Mouse (Mus musculus) testis, adult 2 months (tissue): ENCODE measurements around the gene Krtap4-7.

Source experiments
- CTCF ChIP-seq: fragments of 200-500 bp; IDR thresholded peaks from 2 replicates; pipeline ENCODE4 v1.5.1; 2012; ENCODE audit warnings: low read depth, mild to moderate bottlenecking, inconsistent platforms, low read length, moderate library complexity; ENCODE audit not compliant: control insufficient read depth, insufficient read depth, insufficient replicate concordance
- POLR2A ChIP-seq: fragments of 200-500 bp; IDR thresholded peaks from 2 replicates; pipeline ENCODE4 v1.6.1; 2012; ENCODE audit warnings: low read depth, mild to moderate bottlenecking, inconsistent platforms, low read length, moderate library complexity; ENCODE audit not compliant: control insufficient read depth

DNA sequence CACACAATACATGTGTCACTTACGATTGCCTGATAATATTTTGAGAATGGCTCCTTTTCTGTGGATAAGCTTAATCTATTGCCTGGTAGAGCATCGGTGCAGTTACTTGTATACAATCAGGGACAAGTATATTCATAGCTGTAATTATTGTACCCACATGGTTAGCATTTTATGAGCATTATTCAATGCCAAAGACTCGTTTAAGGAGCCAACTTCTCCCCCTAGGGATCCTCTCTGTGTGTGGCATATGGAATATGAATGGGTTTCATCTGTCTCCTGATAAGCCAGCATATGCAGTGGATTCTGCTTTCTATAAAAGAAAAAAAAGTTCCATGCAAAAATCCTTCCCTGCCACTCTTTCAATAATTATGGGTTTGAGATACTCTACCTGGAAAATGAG, 462 bp upstream of the Krtap4-7 start:
- no peak for TF ChIP-seq POLR2A
- TF ChIP-seq CTCF: no peak
